Mouse (Mus musculus): ENCODE measurements at regions not wholly inside any gene's neighbourhood (a gene's known extent, or its start where the extent isn't known, plus 50 kb on each side); places are given as distances from the start of the nearest gene placed in this dataset.

DNA sequence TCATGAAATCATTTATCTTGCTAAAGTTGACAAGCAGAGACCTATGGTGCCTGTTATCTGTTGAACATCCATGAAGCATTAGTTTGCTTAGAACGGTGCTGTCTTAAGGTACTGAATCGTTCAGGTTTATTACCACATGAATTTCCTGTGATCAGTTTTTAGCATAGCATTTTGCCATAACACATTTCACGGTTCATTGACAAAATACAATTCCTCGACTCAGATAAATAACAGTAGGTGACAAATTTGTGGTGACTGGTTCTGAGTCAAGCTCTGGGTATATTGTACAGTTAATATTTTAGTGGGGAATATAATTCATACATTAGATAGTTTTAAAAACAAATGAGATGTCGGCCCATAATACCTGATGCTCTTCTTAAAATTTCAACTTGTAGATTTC is 1207.5 kb upstream of the Tenm2 start:
- H3K4me2 ChIP-seq (ENCODE audit: low read depth) = no peak overlapping the region
- WGBS = 79% methylated on average over 5 of the region's 5 CpGs
- H3K4me1 ChIP-seq (ENCODE audit: control insufficient read depth, insufficient read depth, low read length) = no peaks in the 10 kb centered on the region
- no peak overlapping the region for H3K27ac ChIP-seq (ENCODE audit: low read depth, low read length)
- DNase-seq (ENCODE audit: low spot score) = no peak
- H3K27me3 ChIP-seq (ENCODE audit: control insufficient read depth, insufficient read depth, low read length) = no peaks in the 10 kb centered on the region
- H3K4me3 ChIP-seq (ENCODE audit: low read depth, low read length) = no peak overlapping the region
- H3K9me3 ChIP-seq (ENCODE audit: control insufficient read depth, low read length) = no peaks in the 10 kb centered on the region
- no peak for ATAC-seq (ENCODE audit: insufficient read depth, low FRiP score, low TSS enrichment)
- H3K9ac ChIP-seq (ENCODE audit: low read length) = no peak overlapping the region
- H3K36me3 ChIP-seq (ENCODE audit: control insufficient read depth, insufficient read depth, low read length) = no peaks in the 10 kb centered on the region

DNA sequence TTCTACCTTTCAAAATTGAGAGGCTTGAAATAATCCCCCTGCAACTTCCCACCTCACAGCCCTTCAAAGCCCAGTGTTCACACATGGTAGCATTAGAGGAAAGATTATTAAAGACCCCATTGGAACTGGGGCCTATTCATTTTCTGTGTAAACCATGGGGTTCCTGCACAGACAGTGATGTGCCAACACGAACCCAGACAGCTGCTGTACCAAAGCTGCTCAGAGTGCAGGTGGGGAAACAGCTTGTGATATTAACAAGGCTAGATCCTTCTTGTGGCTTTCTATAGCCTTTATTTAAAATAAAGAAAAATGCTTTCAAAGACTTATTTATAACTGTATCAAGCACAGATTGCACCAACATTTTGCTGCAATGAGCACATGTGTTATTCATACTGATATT is 1174.5 kb upstream of the Tenm2 start:
- Histone ChIP-seq H3K27me3 (ENCODE audit: control insufficient read depth, insufficient read depth, low read length) (no peaks in the 10 kb centered on the region), H3K4me3 (ENCODE audit: low read depth, low read length) (no peak overlapping the region), H3K9ac (ENCODE audit: low read length) (no peak overlapping the region), H3K9me3 (ENCODE audit: control insufficient read depth, low read length) (no peaks in the 10 kb centered on the region), H3K27ac (ENCODE audit: low read depth, low read length) (no peak overlapping the region), H3K36me3 (ENCODE audit: control insufficient read depth, insufficient read depth, low read length) (no peaks in the 10 kb centered on the region), H3K4me1 (ENCODE audit: control insufficient read depth, insufficient read depth, low read length) (no peaks in the 10 kb centered on the region), H3K4me2 (ENCODE audit: low read depth) (no peak overlapping the region)
- ATAC-seq (ENCODE audit: insufficient read depth, low FRiP score, low TSS enrichment) (no peak), DNase-seq (ENCODE audit: low spot score) (no peak)
- 40% methylated on average over 1 of the region's 1 CpGs for WGBS

DNA sequence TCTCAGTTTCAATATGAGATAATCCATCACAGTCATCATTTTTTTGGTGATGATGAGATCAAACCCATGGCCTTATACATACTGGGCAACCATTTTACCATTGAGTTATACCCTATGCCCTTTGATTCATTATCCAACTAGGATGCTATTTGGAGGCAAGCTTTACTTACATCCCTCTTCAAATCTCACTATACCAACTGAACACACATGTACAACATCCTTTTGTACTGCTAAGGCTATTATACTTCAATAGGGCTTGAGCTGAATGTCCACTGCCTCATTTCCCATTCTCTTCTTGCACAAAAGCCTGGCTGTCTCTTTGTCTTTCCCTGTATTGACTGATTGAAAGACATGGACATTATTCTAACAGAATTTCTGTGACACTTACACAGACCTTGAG is 1162.0 kb upstream of the Tenm2 start:
- ATAC-seq (ENCODE audit: insufficient read depth, low FRiP score, low TSS enrichment) = peak; percentile 69
- Histone ChIP-seq H3K4me2 (ENCODE audit: low read depth) (no peak overlapping the region), H3K9ac (ENCODE audit: low read length) (no peak overlapping the region), H3K27me3 (ENCODE audit: control insufficient read depth, insufficient read depth, low read length) (no peaks in the 10 kb centered on the region), H3K27ac (ENCODE audit: low read depth, low read length) (no peak overlapping the region), H3K36me3 (ENCODE audit: control insufficient read depth, insufficient read depth, low read length) (no peaks in the 10 kb centered on the region), H3K9me3 (ENCODE audit: control insufficient read depth, low read length) (no peaks in the 10 kb centered on the region), H3K4me1 (ENCODE audit: control insufficient read depth, insufficient read depth, low read length) (no peaks in the 10 kb centered on the region), H3K4me3 (ENCODE audit: low read depth, low read length) (no peak overlapping the region)
- DNase-seq (ENCODE audit: low spot score) = peak; percentile 13

DNA sequence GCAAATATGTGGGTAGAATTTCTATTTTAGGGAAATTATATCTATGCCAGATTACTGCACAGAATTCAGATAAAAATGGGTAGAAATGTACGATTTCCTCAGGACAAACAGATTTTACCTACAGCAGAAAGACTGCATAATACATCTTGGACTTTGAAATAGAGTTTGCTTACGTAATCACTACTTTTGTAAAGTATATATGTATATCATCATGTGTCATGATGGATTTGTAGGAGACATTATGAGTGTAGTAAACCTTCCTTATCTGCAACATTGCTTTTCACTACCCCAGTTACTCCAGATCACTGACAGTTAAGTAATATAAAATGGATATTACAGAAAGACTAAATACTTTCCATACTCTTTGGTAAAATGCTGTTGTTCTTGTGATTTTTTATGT is 1151.2 kb upstream of the Tenm2 start:
- WGBS = 83% methylated on average over 2 of the region's 2 CpGs
- DNase-seq (ENCODE audit: low spot score) (no peak), ATAC-seq (ENCODE audit: insufficient read depth, low FRiP score, low TSS enrichment) (no peak)

DNA sequence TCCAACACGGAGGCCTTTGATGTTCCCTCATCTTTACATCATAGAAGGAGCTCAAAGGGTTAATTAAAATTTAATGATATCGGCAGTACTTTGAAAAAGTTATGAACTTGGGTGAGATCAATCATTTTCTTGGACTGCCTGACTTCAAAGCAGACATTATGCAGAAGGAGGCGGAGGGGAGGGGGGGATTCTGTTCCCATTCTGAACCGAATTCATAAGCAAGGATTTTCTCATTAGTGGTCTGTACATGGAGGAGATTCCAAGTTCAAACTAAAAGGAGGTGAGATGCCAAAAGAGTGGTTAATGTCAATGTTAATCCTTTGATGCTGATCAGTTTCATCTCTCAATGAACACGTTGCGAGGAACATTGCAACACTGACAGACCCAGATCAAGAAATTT is 1110.7 kb upstream of the Tenm2 start:
- no peak for DNase-seq (ENCODE audit: low spot score)
- 78% methylated on average over 6 of the region's 6 CpGs for WGBS
- H3K4me3 ChIP-seq (ENCODE audit: low read depth, low read length) = no peak overlapping the region
- no peaks in the 10 kb centered on the region for H3K36me3 ChIP-seq (ENCODE audit: control insufficient read depth, insufficient read depth, low read length)
- no peaks in the 10 kb centered on the region for H3K27me3 ChIP-seq (ENCODE audit: control insufficient read depth, insufficient read depth, low read length)
- no peak overlapping the region for H3K4me2 ChIP-seq (ENCODE audit: low read depth)
- no peak overlapping the region for H3K27ac ChIP-seq (ENCODE audit: low read depth, low read length)
- no peak for ATAC-seq (ENCODE audit: insufficient read depth, low FRiP score, low TSS enrichment)
- no peak overlapping the region for H3K9ac ChIP-seq (ENCODE audit: low read length)
- no peaks in the 10 kb centered on the region for H3K4me1 ChIP-seq (ENCODE audit: control insufficient read depth, insufficient read depth, low read length)
- H3K9me3 ChIP-seq (ENCODE audit: control insufficient read depth, low read length) = no peaks in the 10 kb centered on the region

More for the DNA sequence above, 1151.2 kb upstream of the Tenm2 start:
- H3K36me3 ChIP-seq (ENCODE audit: control insufficient read depth, insufficient read depth, low read length) = no peaks in the 10 kb centered on the region
- H3K27me3 ChIP-seq (ENCODE audit: control insufficient read depth, insufficient read depth, low read length) = no peaks in the 10 kb centered on the region
- no peaks in the 10 kb centered on the region for H3K9me3 ChIP-seq (ENCODE audit: control insufficient read depth, low read length)
- no peak overlapping the region for H3K27ac ChIP-seq (ENCODE audit: low read depth, low read length)
- H3K4me2 ChIP-seq (ENCODE audit: low read depth) = no peak overlapping the region
- no peak overlapping the region for H3K4me3 ChIP-seq (ENCODE audit: low read depth, low read length)
- H3K4me1 ChIP-seq (ENCODE audit: control insufficient read depth, insufficient read depth, low read length) = no peaks in the 10 kb centered on the region
- no peak overlapping the region for H3K9ac ChIP-seq (ENCODE audit: low read length)

DNA sequence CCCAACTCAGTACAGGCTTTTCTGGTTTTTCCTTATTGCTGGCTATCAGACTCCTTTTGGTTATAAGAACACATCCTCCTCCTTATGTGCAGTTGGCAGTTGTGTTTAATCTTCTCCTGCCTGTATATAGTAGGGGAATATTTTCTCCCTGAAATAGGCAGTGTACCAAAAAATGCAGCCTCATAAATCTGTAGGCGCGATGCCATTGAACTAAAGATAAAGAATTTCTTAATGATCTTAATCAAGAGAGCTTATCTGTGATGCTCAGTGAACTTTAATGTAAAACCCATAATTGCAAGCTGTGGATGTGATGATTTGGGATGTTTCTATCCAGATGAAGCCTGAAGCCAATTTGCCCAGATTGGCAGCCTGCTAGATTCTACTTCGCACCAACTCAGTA is 1099.6 kb upstream of the Tenm2 start:
- DNase-seq (ENCODE audit: low spot score) = no peak
- WGBS = 87% methylated on average over 3 of the region's 3 CpGs
- Histone ChIP-seq H3K36me3 (ENCODE audit: control insufficient read depth, insufficient read depth, low read length) (no peaks in the 10 kb centered on the region), H3K27me3 (ENCODE audit: control insufficient read depth, insufficient read depth, low read length) (no peaks in the 10 kb centered on the region), H3K4me1 (ENCODE audit: control insufficient read depth, insufficient read depth, low read length) (no peaks in the 10 kb centered on the region), H3K4me2 (ENCODE audit: low read depth) (no peak overlapping the region), H3K9me3 (ENCODE audit: control insufficient read depth, low read length) (no peaks in the 10 kb centered on the region), H3K27ac (ENCODE audit: low read depth, low read length) (no peak overlapping the region), H3K4me3 (ENCODE audit: low read depth, low read length) (no peak overlapping the region), H3K9ac (ENCODE audit: low read length) (no peak overlapping the region)
- no peak for ATAC-seq (ENCODE audit: insufficient read depth, low FRiP score, low TSS enrichment)

DNA sequence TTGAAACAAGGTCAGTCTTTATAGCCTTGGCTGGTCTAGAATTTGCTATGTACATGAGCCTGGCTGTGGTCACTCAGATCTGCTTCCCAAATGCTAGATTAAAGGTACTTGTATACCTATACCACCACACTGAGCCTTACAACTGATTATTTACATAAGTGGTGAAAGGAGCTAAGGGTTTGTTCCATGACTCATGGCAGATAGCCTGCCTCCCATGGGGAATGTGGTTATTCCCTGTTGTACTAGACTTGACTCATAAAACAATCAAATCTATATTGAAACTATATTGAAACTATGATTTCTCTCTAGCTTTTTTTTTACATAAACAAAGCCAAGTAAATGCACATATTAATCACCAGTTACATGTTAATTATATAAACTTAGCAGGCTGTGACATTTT is 1061.9 kb upstream of the Tenm2 start:
- no peak for ATAC-seq (ENCODE audit: insufficient read depth, low FRiP score, low TSS enrichment)
- DNase-seq (ENCODE audit: low spot score) = no peak
- Histone ChIP-seq H3K9ac (ENCODE audit: low read length) (no peak overlapping the region), H3K27ac (ENCODE audit: low read depth, low read length) (no peak overlapping the region), H3K4me2 (ENCODE audit: low read depth) (no peak overlapping the region), H3K4me1 (ENCODE audit: control insufficient read depth, insufficient read depth, low read length) (no peaks in the 10 kb centered on the region), H3K9me3 (ENCODE audit: control insufficient read depth, low read length) (no peaks in the 10 kb centered on the region), H3K36me3 (ENCODE audit: control insufficient read depth, insufficient read depth, low read length) (no peaks in the 10 kb centered on the region), H3K4me3 (ENCODE audit: low read depth, low read length) (no peak overlapping the region), H3K27me3 (ENCODE audit: control insufficient read depth, insufficient read depth, low read length) (no peaks in the 10 kb centered on the region)

DNA sequence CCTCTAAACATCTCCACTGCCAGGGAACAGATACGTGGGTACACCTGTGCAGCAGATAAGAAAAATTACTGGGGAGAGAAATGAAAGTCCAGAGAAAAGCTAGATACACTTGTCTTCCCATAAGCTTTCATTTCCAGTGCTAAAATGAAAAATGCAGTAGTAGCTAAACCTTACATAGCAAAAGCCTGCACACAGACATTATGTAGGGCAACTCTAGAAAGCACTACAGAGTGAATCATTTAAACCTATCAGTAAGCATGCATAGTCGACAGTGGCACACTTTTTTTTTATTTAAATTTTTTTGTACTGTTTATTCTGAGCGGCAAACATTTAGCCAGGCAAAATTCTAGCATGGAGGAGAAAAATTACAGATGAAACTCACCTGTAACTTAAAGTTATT is 1055.5 kb upstream of the Tenm2 start:
- Histone ChIP-seq H3K4me2 (ENCODE audit: low read depth) (no peak overlapping the region), H3K9me3 (ENCODE audit: control insufficient read depth, low read length) (no peaks in the 10 kb centered on the region), H3K4me3 (ENCODE audit: low read depth, low read length) (no peak overlapping the region), H3K4me1 (ENCODE audit: control insufficient read depth, insufficient read depth, low read length) (no peaks in the 10 kb centered on the region), H3K36me3 (ENCODE audit: control insufficient read depth, insufficient read depth, low read length) (no peaks in the 10 kb centered on the region), H3K27me3 (ENCODE audit: control insufficient read depth, insufficient read depth, low read length) (no peaks in the 10 kb centered on the region), H3K9ac (ENCODE audit: low read length) (no peak overlapping the region), H3K27ac (ENCODE audit: low read depth, low read length) (no peak overlapping the region)
- ATAC-seq (ENCODE audit: insufficient read depth, low FRiP score, low TSS enrichment) (no peak), DNase-seq (ENCODE audit: low spot score) (no peak)
- WGBS = 83% methylated on average over 3 of the region's 3 CpGs

DNA sequence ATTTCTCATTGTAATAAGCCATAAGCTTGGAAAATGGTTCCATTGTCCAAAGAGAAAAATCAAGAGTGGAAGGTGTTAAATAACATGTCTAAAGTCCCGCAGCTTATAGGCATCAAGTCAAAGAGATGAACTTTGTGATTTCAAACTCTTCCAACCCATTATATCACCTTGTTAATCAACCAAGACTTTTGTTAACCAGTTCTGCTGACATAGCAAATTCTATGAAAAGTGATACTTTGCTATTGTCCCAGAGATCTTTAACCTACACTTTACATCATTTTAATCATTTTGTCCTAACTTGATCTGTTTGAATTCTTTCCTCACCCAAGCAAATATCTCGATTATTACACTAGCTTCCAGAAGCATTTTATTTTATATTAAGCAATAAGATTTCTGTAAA is 1045.2 kb upstream of the Tenm2 start:
- Histone ChIP-seq H3K4me2 (ENCODE audit: low read depth) (no peak overlapping the region), H3K4me3 (ENCODE audit: low read depth, low read length) (no peak overlapping the region), H3K9me3 (ENCODE audit: control insufficient read depth, low read length) (no peaks in the 10 kb centered on the region), H3K27ac (ENCODE audit: low read depth, low read length) (no peak overlapping the region), H3K4me1 (ENCODE audit: control insufficient read depth, insufficient read depth, low read length) (no peaks in the 10 kb centered on the region), H3K36me3 (ENCODE audit: control insufficient read depth, insufficient read depth, low read length) (no peaks in the 10 kb centered on the region), H3K9ac (ENCODE audit: low read length) (no peak overlapping the region), H3K27me3 (ENCODE audit: control insufficient read depth, insufficient read depth, low read length) (no peaks in the 10 kb centered on the region)
- WGBS = 86% methylated on average over 2 of the region's 2 CpGs
- DNase-seq (ENCODE audit: low spot score) (no peak), ATAC-seq (ENCODE audit: insufficient read depth, low FRiP score, low TSS enrichment) (no peak)

Measured in neural tube, embryonic 11.5 days (tissue).